Mouse (Mus musculus) ES-E14 (cell line): ENCODE data around the gene Mavs. TPM values are rescaled to one million over a fixed set of nuclear protein-coding genes. Genes with fewer than 3 reads are reported as not detected.

Experiments
- DNase-seq: peaks from one replicate; pipeline ENCODE4 v3.0.0-alpha.2; 2013; ENCODE audit warnings: low read depth, low spot score
- H3K27ac ChIP-seq: 2 replicates; pipeline ENCODE4 v1.5.1; 2012; ENCODE audit warnings: low read depth, mild to moderate bottlenecking, low read length, moderate library complexity, mixed read lengths; ENCODE audit not compliant: poor library complexity, insufficient read depth, severe bottlenecking
- H3K36me3 ChIP-seq: 2 replicates; pipeline ENCODE4 v1.6.1; 2012; ENCODE audit warnings: mild to moderate bottlenecking, low read length, moderate library complexity, mixed read lengths; ENCODE audit not compliant: control insufficient read depth, poor library complexity, insufficient read depth, severe bottlenecking
- H3K4me1 ChIP-seq, 2 experiments: fragments of 150-350 bp in 1 of 2; sonication (generic) in 1 of 2; 2 replicates each; pipeline ENCODE4 v1.6.1; 2012; ENCODE audit warnings: low read length in 2 of 2, mild to moderate bottlenecking in 1 of 2, mixed read lengths in 1 of 2; ENCODE audit not compliant: control insufficient read depth in 2 of 2, insufficient read depth in 2 of 2, poor library complexity in 1 of 2
- H3K4me3 ChIP-seq, 2 experiments: fragments of 150-350 bp in 1 of 2; sonication (generic) in 1 of 2; 2 replicates each; pipeline ENCODE4 v1.5.1; 2012; ENCODE audit warnings: low read length in 2 of 2, low read depth in 1 of 2, mild to moderate bottlenecking in 1 of 2, mixed read lengths in 1 of 2; ENCODE audit not compliant: insufficient read depth in 1 of 2, poor library complexity in 1 of 2, severe bottlenecking in 1 of 2
- H3K9ac ChIP-seq: 2 replicates; pipeline ENCODE4 v1.6.1; 2012; ENCODE audit warnings: low read depth, mild to moderate bottlenecking, low read length, mixed read lengths; ENCODE audit not compliant: poor library complexity, insufficient read depth, severe bottlenecking
- H3K9me3 ChIP-seq: fragments of 150-350 bp; sonication (generic); 2 replicates; pipeline ENCODE4 v1.6.1; 2012; ENCODE audit warnings: low read depth, mild to moderate bottlenecking, low read length; ENCODE audit not compliant: control insufficient read depth, insufficient read depth
- CHD2 ChIP-seq: IDR thresholded peaks from 2 replicates; pipeline ENCODE4 v1.6.1; 2014; ENCODE audit warnings: mild to moderate bottlenecking, low read depth, low read length, inconsistent platforms
- HCFC1 ChIP-seq: IDR thresholded peaks from 2 replicates; pipeline ENCODE4 v1.6.1; 2012; ENCODE audit warnings: low read length, inconsistent platforms, borderline replicate concordance; ENCODE audit not compliant: insufficient read depth
- MAFK ChIP-seq: IDR thresholded peaks from 2 replicates; pipeline ENCODE4 v1.6.1; 2014; ENCODE audit warnings: mild to moderate bottlenecking, low read depth, low read length, inconsistent platforms; ENCODE audit not compliant: insufficient read depth
- ZC3H11A ChIP-seq: IDR thresholded peaks from 2 replicates; pipeline ENCODE4 v1.6.1; 2012; ENCODE audit warnings: low read depth, mild to moderate bottlenecking, inconsistent platforms, low read length, borderline replicate concordance
- ZNF384 ChIP-seq: IDR thresholded peaks from 2 replicates; pipeline ENCODE4 v1.6.1; 2012; ENCODE audit warnings: low read depth, low read length, inconsistent platforms
- in situ Hi-C, 2 experiments: fragments of 600-800 bp; cut with MboI; formaldehyde crosslinking; loops; one replicate each; pipeline ENCODE4 v1.15.1; 2025; ENCODE audit warnings: low sequenced_read_pairs in 2 of 2, inconsistent platforms in 1 of 2; ENCODE audit not compliant: unreplicated experiment in 2 of 2
- total RNA-seq: library from RNA; depleted of rRNA; stranded (reverse); fragments of 300-350 nt; gene quantifications from 2 replicates; pipeline ENCODE4 v1.2.3, GENCODE M21; 2012; rRNA removed

Gene Mavs
- total RNA-seq: 11.4 and 12.7 TPM in 2 replicates

DNA sequence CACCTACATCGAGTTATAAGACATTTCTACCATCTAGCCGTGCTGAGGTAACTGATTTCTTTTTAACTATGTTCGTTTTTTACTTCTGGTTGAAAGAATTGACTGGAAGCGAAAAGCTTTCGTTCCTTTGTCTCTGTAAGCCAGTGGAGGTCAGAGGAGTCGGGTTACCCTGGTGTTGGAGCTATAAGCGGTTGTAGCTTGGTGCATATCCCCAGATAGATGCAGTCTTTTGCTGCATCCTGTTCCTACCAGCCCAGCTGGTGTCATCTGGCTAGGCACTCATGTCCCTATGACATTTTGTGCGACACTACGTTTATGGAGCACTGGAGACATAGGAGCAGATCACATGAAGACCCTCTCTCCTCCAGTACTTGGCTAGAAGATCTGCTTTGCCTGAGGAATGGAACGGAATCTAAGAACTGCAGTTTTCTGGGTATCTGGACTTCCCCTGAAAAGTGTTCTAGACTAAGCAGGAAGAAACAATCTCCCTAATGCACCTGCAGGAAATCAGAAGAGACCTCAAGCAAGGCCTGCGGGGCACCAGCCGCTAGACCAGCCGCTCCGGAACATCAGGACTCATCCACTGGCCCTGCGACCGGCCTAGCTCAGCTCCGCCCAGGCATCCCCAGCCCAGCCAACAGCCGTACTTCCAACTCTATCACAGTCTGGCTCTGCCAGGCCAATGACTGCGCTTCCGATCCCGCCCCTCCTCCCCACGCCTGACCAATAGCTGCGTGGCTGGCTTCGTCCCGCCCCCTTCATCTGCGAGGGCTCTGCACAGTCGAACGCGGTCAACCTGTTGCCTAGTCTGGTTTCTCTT lies at the start of gene Mavs:
TSS of gene Mavs (plus strand) at position 757 of the 820 bp plus-strand sequence.
- Histone ChIP-seq H3K36me3 (no peaks in the 10 kb centered on the region), H3K9ac (peak within 1 kb of the TSS; percentile 82), H3K4me3 (peak within 1 kb of the TSS; percentile 64 to 93), H3K27ac (no peak within 1 kb of the TSS), H3K9me3 (no peaks in the 10 kb centered on the region), H3K4me1 (peaks cover 7 to 8% of the 10 kb centered on the region in 2 experiments; a peak in 3 of 4 replicates)
- TF ChIP-seq HCFC1 (no peak), CHD2 (peak; percentile 50; the same call in 1 of the 2 replicates)
- peak; percentile 92 for DNase-seq
- in situ Hi-C loops: no loop called here

- Histone ChIP-seq H3K4me1 (peaks cover 0 to 11% of the 10 kb centered on the region in 2 experiments; a peak in 3 of 4 replicates), H3K9me3 (no peaks in the 10 kb centered on the region), H3K36me3 (no peaks in the 10 kb centered on the region), H3K4me3 (peak overlapping the region; percentile 75 to 90), H3K27ac (no peak overlapping the region), H3K9ac (peak overlapping the region; percentile 48)
- no peak for DNase-seq
- TF ChIP-seq ZC3H11A: no peak
- in situ Hi-C loops: no loop called here
These were observed 47.5 kb upstream of the Mavs start for GRCm38 (mm10) chr2:131186343-131186742.

GRCm38 (mm10) chr2:131186771-131187601 lies 46.9 kb upstream of the Mavs start, which contains the start of the genes Cdc25b and Spef1:
Cdc25b (plus strand) TSS chr2:131186949.
Spef1 (minus strand) TSS chr2:131187282.
- peaks cover 5% of the 10 kb centered on the region; the same call in 1 of the 2 replicates for H3K36me3 ChIP-seq
- H3K4me1 ChIP-seq: peaks cover 0 to 13% of the 10 kb centered on the region in 2 experiments; a peak in 3 of 4 replicates
- no peaks in the 10 kb centered on the region for H3K9me3 ChIP-seq
- peak within 1 kb of the TSS; percentile 75 to 90 for H3K4me3 ChIP-seq
- in situ Hi-C loops: no loop called here
- peak within 1 kb of the TSS; percentile 82 for H3K9ac ChIP-seq
- H3K27ac ChIP-seq: no peak within 1 kb of the TSS
- DNase-seq: no peak
- TF ChIP-seq MAFK (no peak), CHD2 (no peak), HCFC1 (no peak), ZNF384 (no peak), ZC3H11A (no peak)

DNA sequence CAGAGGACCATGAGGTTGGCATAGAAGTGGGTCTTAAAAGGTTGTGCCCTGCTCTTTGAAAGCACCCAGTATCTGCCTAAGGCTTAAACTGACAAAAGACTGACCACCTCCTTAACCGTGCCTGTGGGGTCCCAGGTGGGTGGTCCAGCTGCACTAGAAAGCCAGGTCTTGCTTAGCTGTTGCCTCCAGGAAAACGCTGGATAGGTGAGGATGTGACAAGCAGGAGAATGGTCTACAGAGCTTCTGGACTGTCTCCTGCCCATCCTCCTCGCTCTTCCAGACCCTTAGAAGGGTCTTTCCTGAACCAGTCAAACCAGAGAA lies 46.3 kb upstream of the Mavs start:
- peak overlapping the region; percentile 82 for H3K9ac ChIP-seq
- H3K4me3 ChIP-seq: peak overlapping the region; percentile 75 to 90
- no peaks in the 10 kb centered on the region for H3K9me3 ChIP-seq
- H3K4me1 ChIP-seq: peaks cover 0 to 13% of the 10 kb centered on the region in 2 experiments; a peak in 3 of 4 replicates
- no peak overlapping the region for H3K27ac ChIP-seq
- no peak for TF ChIP-seq MAFK
- peaks cover 5% of the 10 kb centered on the region; the same call in 1 of the 2 replicates for H3K36me3 ChIP-seq
- in situ Hi-C loops: no loop called here
- DNase-seq: no peak
